Mouse (Mus musculus): ENCODE results near the gene Gm20517. TPM values are rescaled to one million over a fixed set of nuclear protein-coding genes. Genes with fewer than 3 reads are reported as not detected.

Gm20517 gene
- polyA plus RNA-seq, 1 experiment, result 0.45 TPM

GRCm38 (mm10) chr17:47574028-47574427 lies 37.4 kb upstream of the Gm20517 start:
- peak; percentile 55 for DNase-seq
- no peak overlapping the region for H3K4me3 ChIP-seq (replicated peaks; ENCODE audit: extremely low read depth, low read depth, low read length)
- no peak for TF ChIP-seq POLR2A (IDR thresholded peaks at IDR 0.05; ENCODE audit: borderline replicate concordance, extremely low read depth, low read depth, low read length)
- no peaks in the 10 kb centered on the region for H3K4me1 ChIP-seq (ENCODE audit: control insufficient read depth, insufficient read depth, low read length)
- 63% methylated on average over 8 of the region's 8 CpGs for WGBS

DNA sequence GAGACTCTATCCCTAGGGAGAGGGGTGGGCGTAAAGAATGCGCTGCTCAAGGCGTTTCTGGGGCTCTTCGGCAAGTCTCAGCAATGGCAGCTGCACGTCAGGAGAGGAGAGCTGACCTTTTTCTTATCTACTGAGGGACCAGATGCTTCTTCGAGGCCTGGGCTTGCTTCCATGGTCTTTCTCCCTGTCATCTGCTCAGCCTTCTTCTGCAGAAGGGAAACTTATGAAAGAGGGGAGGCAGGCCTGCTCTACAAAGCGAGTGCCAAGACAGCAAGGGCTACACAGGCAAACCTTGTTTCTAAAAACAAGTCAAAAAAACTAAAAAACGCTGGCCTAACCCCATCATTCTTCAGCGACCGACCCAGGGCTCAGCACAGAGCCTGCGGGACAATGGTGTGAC lies 36.6 kb upstream of the Gm20517 start:
- H3K4me1 ChIP-seq (ENCODE audit: control insufficient read depth, insufficient read depth, low read length), result no peaks in the 10 kb centered on the region
- no peak for TF ChIP-seq POLR2A (IDR thresholded peaks at IDR 0.05; ENCODE audit: borderline replicate concordance, extremely low read depth, low read depth, low read length)
- no peak for TF ChIP-seq CTCF (IDR thresholded peaks at IDR 0.05; ENCODE audit: insufficient read depth, low read length)
- DNase-seq, result no peak
- WGBS, result 62% methylated on average over 11 of the region's 11 CpGs
- H3K4me3 ChIP-seq (replicated peaks; ENCODE audit: extremely low read depth, low read depth, low read length), result no peak overlapping the region

- Histone ChIP-seq H3K4me1 (ENCODE audit: control insufficient read depth, insufficient read depth, low read length) (no peaks in the 10 kb centered on the region), H3K4me3 (replicated peaks; ENCODE audit: extremely low read depth, low read depth, low read length) (no peak overlapping the region)
- no peak for TF ChIP-seq CTCF (IDR thresholded peaks at IDR 0.05; ENCODE audit: insufficient read depth, low read length)
- 83% methylated on average over 6 of the region's 6 CpGs for WGBS
- DNase-seq, result no peak
These were observed 32.7 kb upstream of the Gm20517 start for GRCm38 (mm10) chr17:47578655-47579054.

GRCm38 (mm10) chr17:47580962-47581361 lies 30.4 kb upstream of the Gm20517 start:
- DNase-seq, result no peak
- no peak overlapping the region for H3K4me3 ChIP-seq (replicated peaks; ENCODE audit: extremely low read depth, low read depth, low read length)
- TF ChIP-seq CTCF (IDR thresholded peaks at IDR 0.05; ENCODE audit: insufficient read depth, low read length) (no peak), POLR2A (IDR thresholded peaks at IDR 0.05; ENCODE audit: borderline replicate concordance, extremely low read depth, low read depth, low read length) (no peak)
- 87% methylated on average over 4 of the region's 4 CpGs for WGBS
- H3K4me1 ChIP-seq (ENCODE audit: control insufficient read depth, insufficient read depth, low read length), result no peaks in the 10 kb centered on the region

- H3K4me1 ChIP-seq (ENCODE audit: control insufficient read depth, insufficient read depth, low read length), result no peaks in the 10 kb centered on the region
- no peak overlapping the region for H3K4me3 ChIP-seq (replicated peaks; ENCODE audit: extremely low read depth, low read depth, low read length)
- 88% methylated on average over 8 of the region's 8 CpGs for WGBS
- TF ChIP-seq CTCF (IDR thresholded peaks at IDR 0.05; ENCODE audit: insufficient read depth, low read length) (no peak), POLR2A (IDR thresholded peaks at IDR 0.05; ENCODE audit: borderline replicate concordance, extremely low read depth, low read depth, low read length) (no peak)
- no peak for DNase-seq
These were observed 22.9 kb upstream of the Gm20517 start for GRCm38 (mm10) chr17:47588517-47588916.

DNA sequence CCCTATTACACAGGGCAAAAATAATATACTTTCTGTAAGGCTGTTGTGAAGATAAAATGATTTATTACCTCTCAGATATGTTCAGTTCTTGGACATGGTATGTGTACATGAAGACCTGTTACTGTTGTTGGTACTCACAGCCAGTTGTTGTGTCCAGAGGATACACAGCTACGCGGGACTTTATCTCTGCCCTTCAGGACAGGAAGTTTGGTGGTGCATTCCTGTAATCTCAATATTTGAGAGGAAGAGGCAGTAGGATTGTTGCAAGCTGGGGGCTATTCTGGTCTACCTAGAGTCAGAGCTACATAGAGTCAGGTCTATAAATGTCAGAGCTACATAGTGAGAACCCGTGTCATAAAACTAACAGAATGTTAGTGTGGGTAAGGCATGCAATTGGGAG lies 20.3 kb upstream of the Gm20517 start:
- no peak overlapping the region for H3K4me3 ChIP-seq (replicated peaks; ENCODE audit: extremely low read depth, low read depth, low read length)
- TF ChIP-seq POLR2A (IDR thresholded peaks at IDR 0.05; ENCODE audit: borderline replicate concordance, extremely low read depth, low read depth, low read length) (no peak), CTCF (IDR thresholded peaks at IDR 0.05; ENCODE audit: insufficient read depth, low read length) (no peak)
- WGBS, result 57% methylated on average over 3 of the region's 3 CpGs
- no peak for DNase-seq
- peaks cover 12% of the 10 kb centered on the region for H3K4me1 ChIP-seq (ENCODE audit: control insufficient read depth, insufficient read depth, low read length)

DNA sequence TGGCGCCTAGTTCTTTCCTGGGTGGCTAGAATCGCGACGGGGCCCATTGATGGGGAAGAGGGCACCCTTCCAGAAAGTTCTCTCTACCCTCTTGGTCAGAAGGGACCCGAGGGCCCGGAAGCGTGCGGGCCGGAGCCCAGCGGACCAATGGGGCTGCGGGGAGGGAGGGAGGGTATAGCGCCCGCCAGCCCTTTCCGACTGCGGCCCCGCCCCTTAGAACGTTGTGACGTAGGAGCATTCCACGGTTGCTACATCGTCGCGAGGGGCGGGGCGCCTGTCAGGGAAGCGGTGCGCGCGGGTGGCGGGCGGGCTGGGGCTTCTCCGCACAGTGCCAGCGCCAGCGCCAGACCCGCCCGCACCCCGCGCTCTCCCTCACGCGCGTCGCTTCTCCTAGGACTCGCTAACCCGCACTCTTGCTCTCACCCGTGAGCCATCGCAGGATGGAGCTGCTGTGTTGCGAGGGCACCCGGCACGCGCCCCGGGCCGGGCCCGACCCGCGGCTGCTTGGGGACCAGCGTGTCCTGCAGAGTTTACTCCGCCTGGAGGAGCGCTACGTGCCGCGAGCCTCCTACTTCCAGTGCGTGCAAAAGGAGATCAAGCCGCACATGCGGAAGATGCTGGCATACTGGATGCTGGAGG lies 18.1 kb upstream of the Gm20517 start:
- DNase-seq, result peak; percentile 92
- peaks cover 33% of the 10 kb centered on the region for H3K4me1 ChIP-seq (ENCODE audit: control insufficient read depth, insufficient read depth, low read length)
- peak overlapping the region; percentile 63 for H3K4me3 ChIP-seq (replicated peaks; ENCODE audit: extremely low read depth, low read depth, low read length)
- peak; percentile 33; the same call in 1 of the 2 replicates for TF ChIP-seq POLR2A (IDR thresholded peaks at IDR 0.05; ENCODE audit: borderline replicate concordance, extremely low read depth, low read depth, low read length)
- TF ChIP-seq CTCF (IDR thresholded peaks at IDR 0.05; ENCODE audit: insufficient read depth, low read length), result no peak
- WGBS, result under 1% methylated on average over 63 of the region's 63 CpGs

DNA sequence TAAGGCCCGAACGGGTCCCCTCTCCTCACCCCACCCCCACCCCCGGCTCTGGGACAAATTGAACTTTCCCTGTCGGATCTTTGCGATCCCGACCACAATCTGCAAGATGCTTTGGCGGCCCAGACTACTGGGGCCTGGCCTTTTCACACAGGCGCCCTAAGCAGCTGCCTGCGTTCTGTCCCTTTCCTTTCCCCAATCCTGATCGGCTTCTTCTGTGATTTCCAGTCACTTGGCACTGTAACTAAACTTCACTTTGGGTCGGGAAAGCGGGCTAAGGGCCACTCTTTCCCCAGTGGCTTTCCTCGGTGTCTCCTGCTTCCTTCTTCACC lies 17.6 kb upstream of the Gm20517 start:
- TF ChIP-seq POLR2A (IDR thresholded peaks at IDR 0.05; ENCODE audit: borderline replicate concordance, extremely low read depth, low read depth, low read length), result no peak
- no peak for TF ChIP-seq CTCF (IDR thresholded peaks at IDR 0.05; ENCODE audit: insufficient read depth, low read length)
- peak overlapping the region; percentile 63 for H3K4me3 ChIP-seq (replicated peaks; ENCODE audit: extremely low read depth, low read depth, low read length)
- H3K4me1 ChIP-seq (ENCODE audit: control insufficient read depth, insufficient read depth, low read length), result peaks cover 34% of the 10 kb centered on the region
- WGBS, result 0% methylated on average over 13 of the region's 13 CpGs
- DNase-seq, result peak; percentile 56

GRCm38 (mm10) chr17:47594183-47594968 lies 17.0 kb upstream of the Gm20517 start:
- H3K4me1 ChIP-seq (ENCODE audit: control insufficient read depth, insufficient read depth, low read length), result peaks cover 34% of the 10 kb centered on the region
- TF ChIP-seq POLR2A (IDR thresholded peaks at IDR 0.05; ENCODE audit: borderline replicate concordance, extremely low read depth, low read depth, low read length) (no peak), CTCF (IDR thresholded peaks at IDR 0.05; ENCODE audit: insufficient read depth, low read length) (no peak)
- under 1% methylated on average over 43 of the region's 43 CpGs for WGBS
- peak overlapping the region; percentile 63 for H3K4me3 ChIP-seq (replicated peaks; ENCODE audit: extremely low read depth, low read depth, low read length)
- peak; percentile 33 for DNase-seq

DNA sequence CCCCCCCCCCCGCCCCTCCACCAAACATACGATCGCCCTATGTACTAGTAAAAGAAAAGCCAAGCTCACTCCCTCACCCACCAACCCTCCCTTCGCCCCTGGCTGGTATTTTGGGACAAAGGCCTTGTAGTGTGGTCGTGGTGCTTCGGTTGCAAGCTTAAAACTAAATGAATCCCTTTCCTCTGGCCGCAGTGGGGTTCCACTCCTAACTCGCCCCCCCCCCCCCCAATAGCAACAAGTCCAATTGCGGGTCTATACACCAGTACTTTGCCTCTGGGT lies 16.5 kb upstream of the Gm20517 start:
- H3K4me3 ChIP-seq (replicated peaks; ENCODE audit: extremely low read depth, low read depth, low read length), result peak overlapping the region; percentile 34
- no peak for DNase-seq
- 4% methylated on average over 9 of the region's 9 CpGs for WGBS
- H3K4me1 ChIP-seq (ENCODE audit: control insufficient read depth, insufficient read depth, low read length), result peaks cover 38% of the 10 kb centered on the region
- no peak for TF ChIP-seq POLR2A (IDR thresholded peaks at IDR 0.05; ENCODE audit: borderline replicate concordance, extremely low read depth, low read depth, low read length)
- TF ChIP-seq CTCF (IDR thresholded peaks at IDR 0.05; ENCODE audit: insufficient read depth, low read length), result no peak
